Mouse (Mus musculus) kidney, postnatal 14 days (tissue): Measurements from ENCODE around the gene Atp5j2.
"Not testable (repeated sequence)": the region's sequence is repeated elsewhere in the genome, so short reads cannot be mapped to it uniquely, and the experiment has no call there.

Experiments used
- DNase-seq: peaks from one replicate; pipeline ENCODE4 v3.0.0; 2022; ENCODE audit warnings: mixed read lengths

Atp5j2 gene

GRCm38 (mm10) chr5:145191962-145192361, at the start of gene Atp5j2:
Gene Atp5j2 (minus strand): TSS chr5:145192062.
- no peak for DNase-seq

GRCm38 (mm10) chr5:145234636-145235035, 42.8 kb upstream of the Atp5j2 start:
- DNase-seq: peak; percentile 27

GRCm38 (mm10) chr5:145231893-145232411, 40.1 kb upstream of the Atp5j2 start:
- DNase-seq: no peak

- DNase-seq: peak; percentile 98
These were observed 39.6 kb upstream of the Atp5j2 start, which contains the start of gene Zfp655 for GRCm38 (mm10) chr5:145231367-145231871. Gene Zfp655 (plus strand): TSS chr5:145231715.

GRCm38 (mm10) chr5:145230641-145231040, 38.8 kb upstream of the Atp5j2 start:
- DNase-seq: peak; percentile 15

- not testable (repeated sequence) for DNase-seq
These were observed 37.4 kb upstream of the Atp5j2 start for GRCm38 (mm10) chr5:145229283-145229682.

GRCm38 (mm10) chr5:145226453-145226852, 34.6 kb upstream of the Atp5j2 start:
- DNase-seq: no peak

- DNase-seq: no peak
These were observed 31.5 kb upstream of the Atp5j2 start for GRCm38 (mm10) chr5:145223395-145223794.

GRCm38 (mm10) chr5:145222840-145223239, 31.0 kb upstream of the Atp5j2 start:
- DNase-seq: no peak

GRCm38 (mm10) chr5:145219981-145220380, 28.1 kb upstream of the Atp5j2 start:
- peak; percentile 18 for DNase-seq

GRCm38 (mm10) chr5:145218671-145219070, 26.8 kb upstream of the Atp5j2 start:
- DNase-seq: no peak

- DNase-seq: no peak
These were observed 26.3 kb upstream of the Atp5j2 start for GRCm38 (mm10) chr5:145218206-145218605.

GRCm38 (mm10) chr5:145217746-145218145, 25.9 kb upstream of the Atp5j2 start:
- no peak for DNase-seq

- DNase-seq: no peak
These were observed 22.8 kb upstream of the Atp5j2 start for GRCm38 (mm10) chr5:145214679-145215078.

- no peak for DNase-seq
These were observed 21.6 kb upstream of the Atp5j2 start for GRCm38 (mm10) chr5:145213505-145213904.

GRCm38 (mm10) chr5:145212216-145212615, 20.4 kb upstream of the Atp5j2 start:
- no peak for DNase-seq

- no peak for DNase-seq
These were observed 19.5 kb upstream of the Atp5j2 start for GRCm38 (mm10) chr5:145211340-145211739.

- not testable (repeated sequence) for DNase-seq
These were observed 16.5 kb upstream of the Atp5j2 start for GRCm38 (mm10) chr5:145208391-145208790.

GRCm38 (mm10) chr5:145207954-145208353, 16.1 kb upstream of the Atp5j2 start:
- DNase-seq: no peak

- DNase-seq: no peak
These were observed 15.5 kb upstream of the Atp5j2 start for GRCm38 (mm10) chr5:145207385-145207784.

- DNase-seq: no peak
These were observed 13.2 kb upstream of the Atp5j2 start for GRCm38 (mm10) chr5:145205041-145205440.

- DNase-seq: peak; percentile 99
These were observed 12.3 kb upstream of the Atp5j2 start, which contains the start of gene Zkscan5 for GRCm38 (mm10) chr5:145203936-145204691. Gene Zkscan5 (plus strand): TSS chr5:145204562.

GRCm38 (mm10) chr5:145202446-145202845, 10.6 kb upstream of the Atp5j2 start:
- no peak for DNase-seq

- peak; percentile 83 for DNase-seq
These were observed 9.6 kb upstream of the Atp5j2 start, which contains the start of gene Zkscan14 for GRCm38 (mm10) chr5:145201321-145201991. Gene Zkscan14 (minus strand): TSS chr5:145201868.
